Mouse (Mus musculus) urinary bladder, adult 2 months (tissue): Measurements from ENCODE around the gene Mpnd. TPM values are rescaled to one million over a fixed set of nuclear protein-coding genes. Genes with fewer than 3 reads are reported as not detected.

Experiments used
- DNase-seq: peaks from one replicate; pipeline ENCODE4 v3.0.0; 2022; ENCODE audit warnings: low spot score
- polyA plus RNA-seq: library from polyadenylated mRNA; depleted of rRNA; stranded (reverse); fragments of >200 nt; gene quantifications from 2 replicates; pipeline ENCODE4 v1.2.3, GENCODE M21; 2012; rRNA removed

The Mpnd gene
- polyA plus RNA-seq: 50.4 and 51.1 TPM in 2 replicates

DNA sequence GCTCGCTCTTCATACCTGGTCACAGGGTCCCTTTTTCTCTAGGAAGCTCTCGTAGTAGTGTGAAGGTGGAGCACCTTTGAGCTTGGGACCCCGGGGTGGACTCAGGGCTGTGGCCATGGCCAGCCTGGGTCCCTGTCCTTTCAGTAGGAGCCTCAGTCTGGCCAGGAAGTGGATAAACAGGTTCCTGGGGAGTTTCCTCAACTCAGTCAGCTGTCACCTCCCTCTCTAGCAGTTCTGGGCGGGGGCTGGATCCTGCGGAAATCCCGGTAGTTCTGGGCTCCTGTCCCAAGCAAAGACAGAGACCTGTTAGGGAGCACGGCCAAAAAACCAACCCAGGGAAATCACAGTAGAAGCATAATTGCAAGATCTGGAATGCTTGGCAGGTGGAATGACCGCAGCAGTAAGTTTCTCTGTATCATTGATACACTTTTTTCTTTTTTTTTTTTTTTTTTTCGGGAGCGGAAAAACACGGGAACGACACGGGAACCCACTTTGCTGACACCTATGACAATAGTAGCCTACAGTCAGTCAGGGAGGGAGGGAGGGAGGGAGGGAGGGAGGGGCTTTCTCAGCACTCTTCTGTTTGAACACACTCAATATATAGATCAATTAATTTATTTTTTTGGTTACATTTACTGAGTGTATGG is at the start of gene Mpnd, which contains the start of gene Stap2:
Mpnd (plus strand) TSS at position 297 of the 647 bp plus-strand sequence.
Stap2 (minus strand) TSS at position 170 of the 647 bp plus-strand sequence.
- peak; percentile 46 for DNase-seq

DNA sequence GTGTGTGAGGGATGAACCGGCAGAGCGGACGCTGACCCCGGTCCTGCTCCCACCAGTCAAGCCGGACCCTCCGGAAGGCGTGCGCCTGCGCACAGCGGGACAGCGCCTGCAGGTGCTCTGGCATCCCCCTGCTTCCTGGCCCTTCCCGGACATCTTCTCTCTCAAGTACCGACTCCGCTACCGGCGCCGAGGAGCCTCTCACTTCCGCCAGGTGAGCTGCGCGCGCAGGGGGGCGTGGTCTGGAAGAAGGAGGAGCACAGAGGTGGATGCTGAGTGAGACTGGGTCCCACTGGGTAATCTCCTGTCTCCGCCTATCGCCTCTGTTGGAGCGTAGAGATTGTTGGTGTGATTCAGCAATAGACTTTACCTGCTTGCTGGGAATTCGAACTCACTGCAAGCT is 49.4 kb upstream of the Mpnd start:
- DNase-seq: peak; percentile 65

DNA sequence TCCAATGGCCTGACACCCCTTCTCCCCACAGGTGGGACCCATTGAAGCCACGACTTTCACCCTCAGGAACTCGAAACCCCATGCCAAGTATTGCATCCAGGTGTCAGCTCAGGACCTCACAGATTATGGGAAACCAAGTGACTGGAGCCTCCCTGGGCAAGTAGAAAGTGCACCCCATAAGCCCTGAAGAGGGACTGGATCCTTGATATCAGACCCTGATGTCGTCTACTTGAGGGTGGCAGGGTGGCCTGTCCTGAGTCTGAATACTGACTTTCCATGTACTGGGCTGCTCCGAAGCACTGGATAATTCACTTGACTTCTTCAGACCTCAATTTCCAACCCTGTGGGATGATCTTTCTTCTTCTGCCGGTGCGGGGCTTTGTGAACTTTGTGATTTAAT is 48.9 kb upstream of the Mpnd start:
- no peak for DNase-seq

DNA sequence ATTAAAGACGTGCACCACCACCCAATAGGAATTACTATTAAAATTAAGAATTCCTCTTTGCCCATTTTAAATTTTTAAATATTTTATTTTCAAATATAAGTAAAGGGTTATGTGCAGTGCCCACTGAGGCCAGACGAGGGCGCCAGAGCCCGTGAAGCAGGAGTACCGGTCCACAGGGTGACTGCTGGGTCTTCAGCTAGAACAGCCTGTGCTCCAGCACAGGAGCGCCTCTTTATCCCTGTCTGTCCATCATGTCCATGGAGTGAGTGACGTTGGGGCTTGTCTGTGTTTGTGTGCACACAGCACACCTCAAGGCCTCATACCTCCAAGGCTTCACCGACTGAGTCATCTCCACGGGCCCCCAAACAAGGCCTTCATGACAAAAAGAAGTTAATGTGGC is 48.3 kb upstream of the Mpnd start:
- no peak for DNase-seq

DNA sequence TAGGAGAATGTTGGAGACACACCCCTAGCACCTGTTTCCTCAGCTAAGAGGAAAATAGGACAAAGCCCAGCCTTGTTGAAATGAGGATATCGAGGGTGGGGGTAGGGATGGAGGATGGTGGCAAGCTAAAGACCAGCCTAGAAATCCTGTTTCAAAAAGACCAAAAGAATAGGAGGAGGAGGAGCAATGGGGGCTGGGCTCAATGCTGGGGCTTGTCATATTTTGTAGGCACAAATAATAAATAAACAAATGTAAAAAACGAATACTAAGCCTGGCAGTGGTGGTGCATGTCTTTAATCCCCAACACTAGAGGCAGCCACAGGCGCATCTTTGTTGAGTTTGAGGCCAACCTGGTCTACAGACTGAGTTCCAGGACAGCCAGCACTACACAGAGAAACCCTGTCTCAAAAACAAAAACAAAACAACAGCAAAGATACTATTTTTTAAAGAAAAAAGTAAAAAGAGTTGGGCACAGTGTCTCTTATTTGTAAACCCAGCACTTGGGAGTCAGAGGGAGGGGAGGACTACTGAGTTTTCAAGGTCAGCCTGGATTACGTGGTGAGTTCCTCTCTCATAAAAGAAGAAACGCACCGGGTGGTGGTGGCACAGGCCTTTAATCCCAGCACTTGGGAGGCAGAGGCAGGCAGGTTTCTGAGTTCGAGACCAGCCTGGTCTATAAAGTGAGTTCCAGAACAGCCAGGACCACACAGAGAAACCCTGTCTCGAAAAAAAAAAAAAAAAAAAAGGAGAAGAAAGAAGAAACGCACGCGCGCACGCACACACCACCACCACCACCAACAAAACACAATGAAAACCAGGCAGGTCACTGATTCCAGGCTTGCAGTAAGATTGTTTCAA is 47.6 kb upstream of the Mpnd start:
- no peak for DNase-seq

DNA sequence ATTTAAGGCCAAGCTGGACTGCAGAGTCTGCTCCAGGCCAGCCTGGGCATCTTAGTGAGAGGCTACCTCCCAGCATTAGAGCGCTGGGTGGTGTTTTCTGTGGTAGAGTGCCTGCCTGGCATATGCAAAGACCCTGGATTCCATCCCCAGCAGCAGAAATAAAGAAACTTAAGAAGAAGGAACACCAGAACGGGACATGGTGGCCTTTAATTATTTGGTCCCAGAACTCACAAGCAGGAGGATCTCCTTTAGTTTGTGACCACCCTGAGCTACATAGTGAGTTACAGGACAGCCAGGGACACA is 47.0 kb upstream of the Mpnd start:
- DNase-seq: no peak

DNA sequence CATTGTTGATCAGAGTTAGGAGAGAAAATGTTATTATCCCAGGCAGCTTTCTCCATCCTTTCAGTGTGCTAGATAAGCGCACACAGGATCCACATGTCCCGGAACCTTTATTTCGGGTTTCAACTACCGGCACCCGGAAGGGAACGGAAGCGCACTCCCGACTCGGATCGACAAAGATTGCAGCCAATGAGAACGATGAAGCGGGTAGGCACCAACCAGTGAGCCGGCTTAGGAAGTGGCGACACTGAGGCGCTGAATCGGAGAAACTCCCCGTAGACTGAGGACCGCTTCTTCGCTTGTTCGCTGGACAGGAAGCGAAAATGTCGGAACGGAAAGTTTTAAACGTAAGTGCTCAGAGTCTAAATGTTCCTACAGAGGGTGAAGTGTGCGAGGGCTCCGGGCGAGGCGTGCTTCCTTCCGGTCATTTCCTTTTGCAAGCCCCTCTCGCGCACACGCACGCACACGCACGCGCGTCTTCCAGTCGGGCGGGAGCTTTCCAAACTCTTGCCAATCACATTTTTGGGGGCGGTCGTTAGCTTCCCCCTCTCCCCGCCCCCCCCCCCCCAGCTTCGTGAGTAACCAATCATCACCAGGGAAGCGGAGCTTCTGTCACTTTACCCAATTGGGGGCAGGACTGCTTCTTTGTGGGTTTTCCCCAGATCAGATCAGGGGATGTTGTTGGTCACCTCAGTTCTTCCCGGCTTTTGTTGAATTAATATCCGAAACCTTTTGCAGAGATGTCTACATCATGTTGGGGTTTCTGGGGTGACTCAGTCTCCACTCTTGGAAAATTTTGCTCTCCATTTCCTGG is 46.4 kb upstream of the Mpnd start, which contains the start of gene Yju2:
Yju2 (plus strand) TSS at position 182 of the 811 bp plus-strand sequence.
- peak; percentile 84 for DNase-seq

DNA sequence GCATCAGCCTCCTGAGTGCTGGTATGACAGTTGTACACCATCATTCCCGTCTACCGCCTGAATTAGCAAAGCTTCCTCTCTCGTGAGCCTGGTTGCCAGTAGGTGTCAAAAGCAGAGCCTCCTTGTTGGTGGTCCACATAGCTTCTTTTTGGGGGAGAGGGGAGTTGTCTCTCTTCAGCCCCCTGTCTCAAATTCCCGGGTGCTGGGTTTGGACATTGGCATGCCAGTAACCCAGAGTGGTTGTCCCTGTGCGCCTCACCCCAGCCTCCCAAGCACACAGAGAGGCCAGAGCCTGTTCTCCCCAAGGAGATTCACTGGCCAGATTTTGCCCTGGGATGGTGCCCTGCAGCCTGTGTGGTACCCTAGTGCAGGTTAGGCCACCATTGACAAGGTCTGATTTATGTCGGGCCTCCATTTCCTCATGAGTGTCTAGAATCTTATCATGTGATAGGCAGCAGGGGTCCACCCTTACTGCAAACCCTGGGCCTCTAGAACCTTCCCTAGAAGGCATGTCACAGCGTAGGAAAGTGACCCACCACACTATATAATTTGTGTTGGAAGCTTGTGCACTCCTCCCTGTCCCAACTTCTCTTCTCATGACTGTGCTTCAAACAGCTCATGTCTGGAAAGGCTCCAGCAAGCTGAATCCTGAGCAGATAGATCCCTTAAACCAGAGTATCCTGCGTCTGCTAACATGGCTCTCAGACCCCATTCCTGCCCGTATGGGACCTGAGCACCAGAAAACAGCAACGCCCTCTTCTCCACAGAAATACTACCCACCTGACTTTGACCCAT is 45.4 kb upstream of the Mpnd start:
- no peak for DNase-seq

DNA sequence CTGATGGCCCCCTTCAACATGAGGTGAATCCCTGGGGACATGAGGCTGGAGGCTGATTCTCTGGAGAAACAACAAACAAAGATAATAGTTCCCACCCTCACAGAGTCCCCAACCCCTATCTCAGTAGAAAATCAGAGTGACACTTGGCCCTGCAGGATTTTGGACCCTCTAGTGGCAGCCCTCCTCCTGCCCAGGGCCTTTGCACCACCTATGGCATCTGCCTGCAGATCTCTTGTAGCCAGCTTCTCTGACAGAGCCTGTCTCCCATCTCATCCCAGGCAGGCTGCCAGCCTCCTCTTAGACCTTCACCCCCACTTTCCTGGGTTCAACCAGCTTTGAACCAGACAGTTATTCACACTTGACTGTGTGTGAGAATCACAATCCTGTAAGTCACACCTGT is 44.7 kb upstream of the Mpnd start:
- no peak for DNase-seq

DNA sequence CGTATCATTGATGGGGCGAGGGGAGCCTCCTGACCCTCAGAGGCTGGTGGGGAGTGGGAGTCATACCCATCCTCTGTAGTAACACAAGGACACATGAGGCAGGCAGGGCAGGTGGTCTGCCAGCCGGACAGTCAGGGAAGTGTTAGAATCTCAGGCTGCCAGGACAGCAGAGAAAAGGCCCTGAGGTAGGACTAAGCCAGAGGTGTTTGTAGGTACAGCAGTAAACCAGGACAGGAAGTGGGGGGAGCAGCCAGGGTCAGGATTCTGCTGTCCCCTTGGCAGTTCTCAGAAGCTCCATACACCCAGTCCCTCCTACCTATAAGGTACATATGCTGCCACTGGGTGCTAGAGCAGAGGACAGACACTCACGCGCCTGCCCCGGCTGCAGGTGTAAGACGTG is 43.9 kb upstream of the Mpnd start:
- no peak for DNase-seq

DNA sequence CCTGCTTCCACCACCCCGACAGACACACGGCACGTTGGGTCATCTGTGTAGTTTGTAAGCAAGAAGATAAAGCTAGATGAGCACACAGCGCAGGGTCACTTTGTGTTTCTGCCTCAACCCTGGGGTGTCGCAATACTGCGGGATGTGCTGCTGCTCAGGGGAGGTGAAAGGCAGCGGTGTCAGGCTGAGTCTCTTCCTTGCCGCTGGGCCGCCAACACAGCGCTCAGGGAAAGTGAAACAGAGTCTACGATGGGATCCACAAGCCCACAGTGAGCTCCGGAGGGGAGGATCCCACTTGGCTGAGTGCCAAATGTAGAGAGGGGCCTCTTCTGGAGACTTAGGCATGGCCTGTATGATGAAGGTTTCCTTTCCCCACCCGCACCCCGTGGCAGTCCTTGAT is 42.3 kb upstream of the Mpnd start:
- DNase-seq: no peak

DNA sequence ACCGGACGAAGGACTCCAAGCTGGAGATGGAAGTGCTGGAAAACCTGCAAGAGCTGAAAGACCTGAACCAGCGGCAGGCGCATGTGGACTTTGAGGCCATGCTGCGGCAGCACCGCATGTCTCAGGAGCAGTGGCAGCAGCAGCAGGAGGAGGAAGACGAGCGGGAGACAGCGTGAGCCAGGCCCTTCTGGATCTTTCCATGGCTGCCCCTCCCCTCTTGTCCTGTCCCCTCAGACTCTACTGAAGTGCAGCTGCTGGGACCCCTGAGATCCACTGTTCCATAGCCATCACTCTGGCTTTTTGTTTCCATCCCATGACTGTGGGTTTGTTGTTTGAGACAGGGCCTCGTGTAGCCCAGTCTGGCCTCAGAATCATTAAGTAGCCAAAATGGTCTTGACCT is 41.0 kb upstream of the Mpnd start:
- no peak for DNase-seq

DNA sequence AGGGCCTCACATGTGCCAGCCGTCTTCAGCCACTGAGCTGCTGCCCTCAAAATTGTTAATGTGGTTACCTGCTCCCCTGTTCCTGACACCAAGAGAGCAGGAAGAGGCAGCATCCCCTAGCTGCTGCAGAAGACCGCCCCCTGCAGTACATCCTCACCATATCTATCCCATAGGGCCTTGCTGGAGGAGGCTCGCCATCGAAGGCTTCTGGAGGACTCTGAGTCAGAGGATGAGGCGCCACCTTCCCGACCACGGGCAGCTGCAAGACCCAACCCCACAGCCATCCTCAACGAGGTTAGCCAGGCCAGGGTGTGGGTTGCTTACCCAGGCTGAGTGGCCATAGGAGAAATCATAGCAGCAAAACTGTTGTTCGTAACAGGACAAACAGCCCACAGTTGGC is 40.5 kb upstream of the Mpnd start:
- DNase-seq: no peak

DNA sequence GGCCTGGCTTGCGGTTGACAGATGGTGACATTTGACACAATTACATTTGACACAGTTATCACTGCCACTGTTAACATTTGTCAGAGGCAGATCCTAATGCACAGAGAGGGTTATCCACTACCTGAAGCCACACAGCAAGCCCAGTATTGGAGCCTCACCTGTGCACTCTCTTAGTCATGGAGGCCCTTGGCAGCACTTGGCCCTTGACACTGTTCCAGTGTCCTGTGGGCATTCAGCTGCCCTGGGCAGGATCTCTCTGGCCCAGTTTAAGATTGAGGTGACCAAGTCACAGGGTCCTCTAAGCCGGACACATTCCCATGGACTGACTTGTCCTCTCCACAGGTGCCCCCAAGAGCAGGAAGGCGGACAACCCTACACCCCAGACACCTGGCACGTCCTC is 38.3 kb upstream of the Mpnd start:
- no peak for DNase-seq

DNA sequence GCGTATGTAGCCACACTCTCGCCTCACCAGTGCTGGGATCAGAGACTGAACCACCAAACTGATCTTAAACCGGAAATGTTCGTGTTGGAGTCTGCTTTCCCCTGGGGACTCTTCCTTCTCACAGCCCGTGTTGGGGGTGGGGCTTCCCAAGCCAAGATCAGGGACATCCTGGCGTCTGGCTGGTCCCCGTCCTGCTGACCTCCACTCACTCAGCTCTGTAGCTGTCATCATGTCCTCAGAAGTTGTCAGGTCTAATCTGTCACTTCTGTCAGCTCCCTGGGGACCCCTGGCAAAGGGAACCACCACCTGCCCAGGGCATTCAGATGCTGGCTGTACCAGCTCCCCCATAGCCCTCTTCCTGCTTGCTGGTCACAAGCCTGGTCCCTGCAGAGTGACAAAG is 37.3 kb upstream of the Mpnd start:
- DNase-seq: no peak

DNA sequence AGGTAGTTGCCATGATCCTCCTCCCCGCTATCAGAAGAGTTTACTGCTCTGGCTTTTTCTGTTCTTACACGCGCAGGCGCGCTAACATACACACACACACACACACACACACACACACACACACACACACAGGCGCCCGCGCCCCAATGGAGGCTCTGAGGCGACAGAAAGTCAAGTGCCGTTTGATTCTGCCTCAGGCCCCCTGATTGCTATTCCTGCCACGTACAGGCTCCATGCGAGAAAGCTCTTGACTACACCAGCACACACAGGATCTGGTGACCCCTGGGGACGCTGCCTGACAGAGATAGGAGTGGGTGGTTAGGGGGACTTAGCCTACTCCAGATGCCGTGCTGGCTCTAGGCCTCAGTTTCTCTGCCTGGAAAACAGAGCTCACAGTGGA is 36.0 kb upstream of the Mpnd start:
- no peak for DNase-seq

DNA sequence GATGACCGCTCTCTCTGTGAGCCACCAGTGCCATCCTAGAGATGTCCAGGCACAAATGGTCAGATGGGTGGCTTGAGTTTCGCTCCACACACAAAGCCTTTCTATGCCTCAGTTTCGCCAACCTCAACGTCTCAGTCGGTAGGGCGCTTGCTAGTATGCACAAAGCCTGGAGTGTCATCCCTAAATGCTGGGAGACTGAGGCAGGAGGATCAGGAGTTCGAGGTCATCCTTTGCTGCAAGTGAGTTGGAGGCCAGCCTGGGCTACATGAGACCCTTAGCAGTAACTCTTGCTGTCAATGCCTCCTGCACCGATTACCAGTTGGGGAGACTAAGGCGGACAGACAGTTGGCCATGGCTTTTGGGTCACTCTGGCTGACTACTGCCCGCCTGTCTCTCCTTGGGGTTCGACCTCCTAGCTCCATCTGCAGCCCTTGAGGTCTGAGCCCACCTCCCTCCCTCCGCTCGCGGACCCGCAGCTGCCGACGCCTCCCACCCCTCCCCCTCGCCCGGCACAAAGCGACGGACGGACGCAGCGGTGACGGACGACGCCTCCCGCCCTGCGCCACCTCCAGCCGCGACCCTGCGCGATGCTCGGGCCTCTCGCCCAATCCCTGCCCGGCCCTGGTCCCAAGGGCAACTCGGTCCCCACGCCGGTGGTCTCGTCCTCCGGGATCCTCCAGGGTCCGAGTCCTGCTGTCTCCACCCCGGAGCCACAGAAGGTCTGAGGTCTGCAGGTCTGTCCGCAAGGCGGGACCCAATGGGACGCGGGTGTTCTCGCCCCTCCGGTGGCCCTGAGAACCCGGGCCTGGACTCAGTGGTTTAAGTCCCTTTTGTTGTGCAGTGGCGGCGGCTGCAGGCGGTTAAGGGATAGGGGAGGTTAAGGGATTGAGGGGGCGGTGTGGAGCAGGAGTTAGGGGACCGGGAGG is 35.3 kb upstream of the Mpnd start, which contains the start of gene Shd:
Shd (plus strand) TSS at position 502 of the 926 bp plus-strand sequence.
- no peak for DNase-seq

DNA sequence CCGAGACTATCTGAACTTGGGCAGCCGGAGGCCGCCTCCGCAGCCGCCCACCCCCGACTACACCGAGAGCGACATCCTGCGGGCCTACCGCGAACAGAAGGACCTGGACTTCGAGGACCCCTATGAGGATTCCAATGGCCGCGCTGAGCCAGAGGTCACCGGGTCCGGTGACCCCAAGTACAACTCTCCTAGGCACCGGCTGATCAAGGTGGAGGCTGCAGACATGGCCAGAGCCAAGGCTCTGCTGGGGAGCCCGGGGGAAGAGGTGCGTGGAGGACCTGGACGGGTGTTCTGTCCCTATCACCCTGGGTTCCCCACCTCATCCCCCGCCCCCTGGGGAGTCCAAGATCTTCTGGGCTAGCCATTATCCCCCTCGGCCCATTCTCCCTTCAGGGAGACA is 34.1 kb upstream of the Mpnd start:
- no peak for DNase-seq

DNA sequence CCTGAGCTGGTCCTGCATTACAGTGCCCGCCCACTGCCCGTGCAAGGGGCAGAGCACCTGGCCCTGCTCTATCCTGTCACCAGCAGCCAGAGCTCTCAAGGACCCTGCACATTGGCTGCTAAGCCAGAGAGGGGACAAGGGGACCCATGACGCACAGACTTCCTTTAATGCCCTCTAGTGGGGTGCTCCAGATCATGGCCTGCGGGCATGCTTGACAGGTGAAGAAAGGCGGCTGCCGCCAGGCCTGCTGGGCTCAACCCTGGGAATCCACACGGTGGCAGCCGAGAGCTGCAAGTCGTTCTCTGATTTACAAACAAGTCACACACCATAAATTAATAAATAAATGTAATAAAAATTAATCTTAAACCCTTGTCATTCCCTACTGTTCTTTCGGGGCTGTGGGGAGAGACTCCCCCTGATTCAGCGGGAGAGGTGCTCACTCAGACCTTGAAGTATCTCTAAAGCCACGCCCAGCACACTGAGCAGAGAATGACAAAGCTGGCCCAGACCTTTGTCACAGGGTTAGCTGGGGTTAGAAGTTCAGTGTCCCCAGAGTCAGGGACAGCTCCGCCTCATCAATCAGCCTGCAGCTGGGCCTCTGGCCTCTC is 29.2 kb upstream of the Mpnd start:
- DNase-seq: no peak

DNA sequence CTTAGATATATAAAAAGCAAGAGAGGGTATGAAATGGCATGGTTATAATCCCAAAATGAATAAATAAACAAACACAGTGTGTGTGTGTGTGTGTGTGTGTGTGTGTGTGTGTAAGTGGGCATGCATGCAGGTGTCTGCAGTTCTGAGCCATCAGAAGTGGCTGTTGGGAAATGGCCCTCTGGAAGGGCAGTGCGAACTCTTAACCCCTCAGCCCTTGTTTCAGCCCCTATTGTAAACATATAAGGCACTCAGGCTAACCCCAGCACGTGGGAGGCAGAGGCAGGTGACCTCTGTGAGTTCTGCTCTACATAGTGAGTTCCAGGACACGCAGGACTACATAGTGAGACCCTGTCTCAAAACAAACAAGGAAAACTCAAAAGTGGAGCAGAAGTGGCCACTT is 28.2 kb upstream of the Mpnd start:
- DNase-seq: no peak
